Mouse (Mus musculus) embryonic facial prominence, embryonic 10.5 days (tissue): ENCODE data around the gene Gm11634. TPM values are rescaled to one million over a fixed set of nuclear protein-coding genes. Genes with fewer than 3 reads are reported as not detected.

ENCODE experiments used
- DNase-seq: peaks from one replicate; pipeline ENCODE4 v3.0.0-alpha.2; 2017; ENCODE audit warnings: low spot score
- H3K27ac ChIP-seq: fragments of 300-500 bp; sonication (generic); replicated peaks from 2 replicates; pipeline ENCODE4 v1.5.1; 2016; ENCODE audit warnings: mild to moderate bottlenecking
- H3K27me3 ChIP-seq: fragments of 300-500 bp; sonication (generic); replicated peaks from 2 replicates; pipeline ENCODE4 v1.6.1; 2016; ENCODE audit warnings: low read depth, mild to moderate bottlenecking; ENCODE audit not compliant: poor library complexity, severe bottlenecking
- H3K36me3 ChIP-seq: fragments of 300-500 bp; sonication (generic); replicated peaks from 2 replicates; pipeline ENCODE4 v1.6.1; 2016; ENCODE audit warnings: mild to moderate bottlenecking, moderate library complexity
- H3K4me1 ChIP-seq: fragments of 300-500 bp; sonication (generic); 2 replicates; pipeline ENCODE4 v1.6.1; 2016
- H3K4me3 ChIP-seq: fragments of 300-500 bp; sonication (generic); 2 replicates; pipeline ENCODE4 v1.5.1; 2016; ENCODE audit warnings: mild to moderate bottlenecking, moderate library complexity
- H3K9me3 ChIP-seq: fragments of 300-500 bp; sonication (generic); 2 replicates; pipeline ENCODE4 v1.6.1; 2016; ENCODE audit warnings: mild to moderate bottlenecking
- WGBS: fragments of 180-500 bp; shearing (Covaris S2); methylation state at CpG from one replicate; pipeline ENCODE4 v1.1.7; 2016; 5-methylcytosine and 5-hydroxymethylcytosine counted together
- polyA plus RNA-seq: library from polyadenylated mRNA; unstranded; fragments of >200 nt; fragmentation: Nextera tagmentation; extraction: Ambion mirVana; gene quantifications from 2 replicates; pipeline ENCODE4 v1.2.1, GENCODE M21; 2016

Gm11634 gene
- polyA plus RNA-seq, 1 experiment from 2014 or later, result not detected

- H3K27ac ChIP-seq, result no peak overlapping the region
- H3K4me1 ChIP-seq, result peaks cover 9% of the 10 kb centered on the region
- no peaks in the 10 kb centered on the region for H3K27me3 ChIP-seq
- H3K9me3 ChIP-seq, result no peaks in the 10 kb centered on the region
- H3K36me3 ChIP-seq, result peaks cover 36% of the 10 kb centered on the region
- H3K4me3 ChIP-seq, result no peak overlapping the region
- 88% methylated on average over 2 of the region's 2 CpGs for WGBS
- DNase-seq, result no peak
Measured at GRCm38 (mm10) chr11:101583205-101583604, 15.9 kb downstream of the Gm11634 start.

GRCm38 (mm10) chr11:101582054-101583035 lies 16.7 kb downstream of the Gm11634 start, which contains the start of gene Tmem106a:
Tmem106a (plus strand) TSS chr11:101582242.
- H3K9me3 ChIP-seq, result no peaks in the 10 kb centered on the region
- DNase-seq, result peak; percentile 84
- H3K4me3 ChIP-seq, result peak within 1 kb of the TSS; percentile 54
- no peaks in the 10 kb centered on the region for H3K27me3 ChIP-seq
- WGBS, result 20% methylated on average over 31 of the region's 31 CpGs
- peaks cover 45% of the 10 kb centered on the region for H3K36me3 ChIP-seq
- H3K27ac ChIP-seq, result 0 out of 2 replicates have a peak within 1 kb of the TSS, but pooled peaks have one; percentile 16
- peaks cover 9% of the 10 kb centered on the region for H3K4me1 ChIP-seq

DNA sequence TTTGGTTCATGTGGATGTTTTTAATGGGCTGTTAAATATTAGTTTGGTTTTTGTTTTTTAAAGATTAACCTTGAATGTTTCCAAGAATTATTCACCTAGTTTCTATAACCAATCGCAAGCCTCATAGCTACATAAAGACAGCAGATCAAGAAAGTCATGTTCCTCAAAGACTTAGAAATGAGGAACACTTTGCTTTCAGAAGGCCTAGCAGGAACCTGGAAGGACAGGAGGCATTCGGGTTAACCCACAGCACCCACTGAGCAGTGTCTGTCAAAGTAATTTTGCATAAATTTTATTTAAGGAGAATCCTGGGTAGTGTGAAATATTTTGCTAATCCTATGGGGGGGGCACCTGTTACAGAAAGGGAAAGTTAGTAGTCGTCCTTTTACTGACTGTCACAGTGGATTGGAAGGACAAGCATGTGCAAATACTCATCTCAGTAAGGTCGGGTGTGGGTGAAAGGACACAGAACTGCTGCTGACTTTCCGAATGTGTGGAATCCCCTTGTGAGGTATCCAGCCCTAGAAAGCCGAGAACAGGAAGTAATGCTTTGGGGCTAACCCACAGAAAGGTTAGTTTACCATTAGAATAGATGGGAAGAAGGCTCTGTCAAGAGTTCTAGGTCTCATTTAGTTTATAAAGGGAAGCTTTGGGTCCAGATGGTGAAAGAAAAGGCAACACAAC lies 17.8 kb downstream of the Gm11634 start:
- Histone ChIP-seq H3K4me3 (no peak overlapping the region), H3K36me3 (peaks cover 55% of the 10 kb centered on the region), H3K4me1 (peaks cover 9% of the 10 kb centered on the region), H3K27me3 (no peaks in the 10 kb centered on the region), H3K27ac (no peak overlapping the region), H3K9me3 (no peaks in the 10 kb centered on the region)
- WGBS, result 72% methylated on average over 6 of the region's 6 CpGs
- no peak for DNase-seq

DNA sequence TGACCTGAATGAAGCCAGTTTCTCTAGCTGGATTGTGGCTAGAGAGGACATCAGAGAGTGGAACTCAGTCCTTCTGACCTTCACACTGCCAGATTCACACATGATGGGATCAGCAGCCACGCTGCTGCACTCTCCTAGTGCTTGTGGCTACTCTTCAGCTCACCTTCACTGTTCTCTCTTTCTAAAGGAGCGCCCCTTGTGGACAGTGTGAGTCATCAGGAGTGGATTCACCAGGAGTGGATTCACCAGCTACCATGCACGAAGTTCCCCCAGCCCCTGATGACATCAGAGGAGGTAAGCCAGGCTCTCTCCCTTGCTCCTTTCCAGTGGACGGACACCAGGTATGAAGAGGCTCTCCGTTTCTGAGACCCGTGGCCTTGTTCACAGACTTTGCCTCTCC lies 22.9 kb downstream of the Gm11634 start:
- Histone ChIP-seq H3K36me3 (peaks cover 99% of the 10 kb centered on the region), H3K4me1 (no peaks in the 10 kb centered on the region), H3K9me3 (no peaks in the 10 kb centered on the region), H3K27me3 (no peaks in the 10 kb centered on the region), H3K4me3 (no peak overlapping the region), H3K27ac (no peak overlapping the region)
- no peak for DNase-seq
- 70% methylated on average over 6 of the region's 6 CpGs for WGBS

- H3K9me3 ChIP-seq, result no peaks in the 10 kb centered on the region
- no peaks in the 10 kb centered on the region for H3K4me1 ChIP-seq
- no peak overlapping the region for H3K27ac ChIP-seq
- no peak overlapping the region for H3K4me3 ChIP-seq
- no peak for DNase-seq
- H3K36me3 ChIP-seq, result peaks cover 98% of the 10 kb centered on the region
- H3K27me3 ChIP-seq, result no peaks in the 10 kb centered on the region
- WGBS, result 91% methylated on average over 3 of the region's 3 CpGs
Measured at GRCm38 (mm10) chr11:101568421-101568820, 30.6 kb downstream of the Gm11634 start.

DNA sequence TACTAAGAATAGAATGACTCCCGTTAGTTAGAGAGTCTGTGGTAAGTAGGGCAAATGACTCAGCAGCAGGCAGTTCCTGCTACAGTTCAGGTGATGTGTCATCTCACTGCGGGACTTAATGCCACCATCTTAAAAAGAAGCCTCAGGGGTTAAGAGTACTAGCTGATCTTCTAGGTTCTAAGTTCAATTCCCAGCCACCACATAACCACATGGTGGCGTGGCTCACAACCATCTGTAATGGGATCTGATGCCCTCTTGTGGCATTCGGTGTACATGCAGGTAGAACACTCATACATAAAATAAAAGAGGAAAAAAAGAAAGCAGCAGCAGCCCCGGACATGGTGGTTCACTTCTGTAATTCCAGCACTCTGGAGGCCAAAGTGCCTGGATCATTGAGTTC lies 36.7 kb downstream of the Gm11634 start:
- H3K4me3 ChIP-seq, result no peak overlapping the region
- WGBS, result 44% methylated on average over 5 of the region's 5 CpGs
- peaks cover 97% of the 10 kb centered on the region for H3K36me3 ChIP-seq

GRCm38 (mm10) chr11:101556954-101557353 lies 42.1 kb downstream of the Gm11634 start:
- WGBS, result 89% methylated on average over 2 of the region's 2 CpGs

More for the DNA sequence above, 36.7 kb downstream of the Gm11634 start:
- H3K9me3 ChIP-seq, result no peaks in the 10 kb centered on the region
- H3K27me3 ChIP-seq, result no peaks in the 10 kb centered on the region
- no peaks in the 10 kb centered on the region for H3K4me1 ChIP-seq
- no peak overlapping the region for H3K27ac ChIP-seq
- peak; percentile 53 for DNase-seq

GRCm38 (mm10) chr11:101556541-101556940 lies 42.5 kb downstream of the Gm11634 start:
- Histone ChIP-seq H3K4me1 (peaks cover 12% of the 10 kb centered on the region), H3K27ac (no peak overlapping the region), H3K4me3 (no peak overlapping the region), H3K27me3 (no peaks in the 10 kb centered on the region), H3K36me3 (peaks cover 65% of the 10 kb centered on the region), H3K9me3 (no peaks in the 10 kb centered on the region)
- no peak for DNase-seq
- 87% methylated on average over 7 of the region's 7 CpGs for WGBS

More at GRCm38 (mm10) chr11:101556954-101557353, 42.1 kb downstream of the Gm11634 start:
- Histone ChIP-seq H3K27me3 (no peaks in the 10 kb centered on the region), H3K4me3 (no peak overlapping the region), H3K36me3 (peaks cover 69% of the 10 kb centered on the region), H3K27ac (no peak overlapping the region), H3K4me1 (peaks cover 12% of the 10 kb centered on the region), H3K9me3 (no peaks in the 10 kb centered on the region)
- no peak for DNase-seq

DNA sequence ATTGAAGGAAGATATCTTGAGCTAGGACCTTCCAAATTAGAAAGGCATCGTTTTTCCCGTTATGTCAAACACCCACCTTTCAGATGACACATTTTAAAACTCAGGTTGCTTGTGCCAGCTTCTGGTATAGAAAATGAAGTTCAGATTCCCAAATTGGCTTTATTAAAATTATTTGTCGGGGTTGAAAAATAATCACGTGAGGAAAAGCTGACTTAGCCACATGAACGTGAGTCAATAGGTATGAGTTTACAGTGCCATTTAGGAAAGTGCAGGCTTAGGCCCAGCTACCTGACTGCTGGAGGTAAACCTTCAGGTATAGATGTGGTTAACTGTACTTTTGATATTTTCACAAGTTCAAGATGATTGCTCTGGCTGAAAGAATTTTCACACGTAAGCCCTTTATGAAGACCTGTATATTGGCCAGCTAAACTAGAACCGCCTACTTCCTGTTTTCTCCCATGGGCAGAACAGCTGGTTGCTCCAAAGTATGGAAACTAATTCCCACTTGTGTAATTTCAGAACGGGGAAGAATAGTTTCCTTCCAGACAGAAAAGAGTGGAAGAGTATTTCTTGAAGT lies 45.6 kb downstream of the Gm11634 start:
- peak overlapping the region; percentile 98 for H3K27ac ChIP-seq
- peak overlapping the region; percentile 86 for H3K4me3 ChIP-seq
- 27% methylated on average over 8 of the region's 8 CpGs for WGBS
- H3K27me3 ChIP-seq, result no peaks in the 10 kb centered on the region
- no peaks in the 10 kb centered on the region for H3K9me3 ChIP-seq
- DNase-seq, result no peak
- peaks cover 24% of the 10 kb centered on the region for H3K4me1 ChIP-seq
- H3K36me3 ChIP-seq, result peaks cover 52% of the 10 kb centered on the region

- H3K27me3 ChIP-seq, result no peaks in the 10 kb centered on the region
- peak overlapping the region; percentile 98 for H3K27ac ChIP-seq
- H3K36me3 ChIP-seq, result peaks cover 52% of the 10 kb centered on the region
- under 1% methylated on average over 37 of the region's 37 CpGs for WGBS
- peak overlapping the region; percentile 86 for H3K4me3 ChIP-seq
- peak; percentile 97 for DNase-seq
- no peaks in the 10 kb centered on the region for H3K9me3 ChIP-seq
- H3K4me1 ChIP-seq, result peaks cover 24% of the 10 kb centered on the region
Measured at GRCm38 (mm10) chr11:101552476-101553300, 46.4 kb downstream of the Gm11634 start.

- H3K9me3 ChIP-seq, result no peaks in the 10 kb centered on the region
- DNase-seq, result peak; percentile 98
- H3K4me3 ChIP-seq, result peak within 1 kb of the TSS; percentile 86
- peaks cover 52% of the 10 kb centered on the region for H3K36me3 ChIP-seq
- H3K27me3 ChIP-seq, result no peaks in the 10 kb centered on the region
- H3K27ac ChIP-seq, result peak within 1 kb of the TSS; percentile 98
- H3K4me1 ChIP-seq, result peaks cover 24% of the 10 kb centered on the region
- under 1% methylated on average over 43 of the region's 43 CpGs for WGBS
Measured at GRCm38 (mm10) chr11:101551751-101552475, 47.1 kb downstream of the Gm11634 start, which contains the start of the genes Brca1 and Nbr1. Brca1 (minus strand) TSS chr11:101551955. Nbr1 (plus strand) TSS chr11:101552149.
